ENCODE assay signal across 8 mouse cellular contexts in the genomic region with DNA sequence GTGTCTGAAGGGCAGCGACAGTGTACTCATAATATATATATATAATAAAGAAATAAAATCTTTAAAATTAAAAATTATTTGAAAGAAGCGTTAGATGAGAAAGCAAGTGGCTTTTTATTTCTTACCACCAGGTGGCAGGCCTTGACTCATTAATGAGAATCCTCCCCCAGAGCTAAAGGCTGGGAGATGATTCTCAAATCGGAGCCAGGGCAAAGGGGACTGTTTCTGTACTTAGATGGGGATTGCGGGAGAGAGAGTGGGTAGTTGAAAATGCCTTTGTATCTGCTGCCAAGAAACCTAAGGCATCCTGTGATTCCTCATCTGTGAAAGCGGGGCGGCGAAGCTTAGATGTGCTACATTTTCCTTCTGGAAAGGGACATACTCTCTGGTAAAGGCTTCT. TPM values are rescaled to one million over a fixed set of nuclear protein-coding genes. Genes with fewer than 3 reads are reported as not detected.
A peak's percentile ranks its signal among the peaks of the same experiment; 100 is the strongest.
DNase-seq lines count a peak whose midpoint lies in the region; ATAC-seq and TF ChIP-seq lines count a peak whose summit lies in the region.

No protein-coding gene starts in this region.

- no peak overlapping the region for H3K4me3 ChIP-seq in forebrain, embryonic 14.5 days (ENCODE audit: low read depth, low read length)
- no peak overlapping the region for H3K4me3 ChIP-seq in forebrain, embryonic 15.5 days
- H3K4me3 ChIP-seq in kidney, adult 2 months (ENCODE audit: insufficient read depth, low read depth, low read length): no peak overlapping the region

- ATAC-seq in forebrain, embryonic 14.5 days: no peak
- ATAC-seq in forebrain, embryonic 15.5 days (replicated peaks): no peak
- peak; percentile 75 for ATAC-seq in common myeloid progenitor, adult 5-6 weeks (replicated peaks; ENCODE audit: low read depth, poor library complexity, severe bottlenecking)

- H3K9me3 ChIP-seq in forebrain, embryonic 14.5 days (replicated peaks; ENCODE audit: control insufficient read depth, low read length): no peaks in the 10 kb centered on the region
- H3K9me3 ChIP-seq in forebrain, embryonic 15.5 days: no peaks in the 10 kb centered on the region

- no peaks in the 10 kb centered on the region for H3K36me3 ChIP-seq in forebrain, embryonic 14.5 days (ENCODE audit: control insufficient read depth, insufficient read depth, low read length)
- H3K36me3 ChIP-seq in forebrain, embryonic 15.5 days: no peaks in the 10 kb centered on the region
- H3K36me3 ChIP-seq in kidney, adult 2 months (ENCODE audit: control insufficient read depth, insufficient read depth, low read length): no peaks in the 10 kb centered on the region

- TF ChIP-seq POLR2A in kidney, adult 2 months (IDR thresholded peaks at IDR 0.05; ENCODE audit: low read depth, low read length): no peak

- H3K27ac ChIP-seq in forebrain, embryonic 14.5 days (ENCODE audit: low read depth, low read length): no peak overlapping the region
- no peak overlapping the region for H3K27ac ChIP-seq in forebrain, embryonic 15.5 days (replicated peaks)
- H3K27ac ChIP-seq in kidney, adult 2 months (ENCODE audit: insufficient read depth, low read depth, low read length): no peak overlapping the region

- 16% methylated on average over 7 of the region's 7 CpGs for WGBS in forebrain, embryonic 14.5 days
- 13% methylated on average over 7 of the region's 7 CpGs for WGBS in forebrain, embryonic 15.5 days
- 20% methylated on average over 7 of the region's 7 CpGs for WGBS in kidney, adult 2 months

- no peak overlapping the region for H3K9ac ChIP-seq in forebrain, embryonic 14.5 days (ENCODE audit: low read length)
- H3K9ac ChIP-seq in forebrain, embryonic 15.5 days (replicated peaks): no peak overlapping the region

- H3K4me2 ChIP-seq in forebrain, embryonic 14.5 days (ENCODE audit: low read length): no peak overlapping the region
- H3K4me2 ChIP-seq in forebrain, embryonic 15.5 days (replicated peaks): no peak overlapping the region

- peaks cover 18% of the 10 kb centered on the region for H3K4me1 ChIP-seq in forebrain, embryonic 14.5 days (ENCODE audit: control insufficient read depth, insufficient read depth, low read length)
- H3K4me1 ChIP-seq in forebrain, embryonic 15.5 days: peaks cover 36% of the 10 kb centered on the region
- no peaks in the 10 kb centered on the region; the same call in 1 of the 2 replicates for H3K4me1 ChIP-seq in kidney, adult 2 months (ENCODE audit: control insufficient read depth, insufficient read depth, low read length)

- peak; percentile 85 for DNase-seq in forebrain, embryonic 14.5 days (ENCODE audit: low spot score)
- DNase-seq in urinary bladder, adult 18-20 months (ENCODE audit: low spot score in 2 of 2): peak; percentile 16 to 24
- no peak for DNase-seq in urinary bladder, postnatal 4 days (ENCODE audit: low spot score in 2 of 2)
- peak; percentile 66 for DNase-seq in kidney, adult 2 months
- DNase-seq in lung, postnatal 14 days: peak; percentile 69
- peak; percentile 16 to 18 for DNase-seq in right cerebral cortex, postnatal 36 days (ENCODE audit: low spot score in 2 of 2)

- peaks cover 9% of the 10 kb centered on the region for H3K27me3 ChIP-seq in forebrain, embryonic 14.5 days (replicated peaks; ENCODE audit: control insufficient read depth, insufficient read depth, low read length)
- H3K27me3 ChIP-seq in forebrain, embryonic 15.5 days: peaks cover 5% of the 10 kb centered on the region; the same call in 1 of the 2 replicates
- H3K27me3 ChIP-seq in kidney, adult 2 months (replicated peaks; ENCODE audit: control insufficient read depth, insufficient read depth, low read length): peaks cover 1% of the 10 kb centered on the region; the same call in 1 of the 2 replicates

- TF ChIP-seq CTCF in kidney, adult 2 months (conservative IDR thresholded peaks at IDR 0.05; ENCODE audit: insufficient read depth, insufficient read length, low read depth, low read length): peak; percentile 40

RNA-seq across cellular contexts. Expression of gene Msantd2, which starts 26.4 kb away (rescaled TPM):
- polyA plus RNA-seq in forebrain, embryonic 14.5 days (2014; fragmentation: Nextera tagmentation; extraction: Ambion mirVana): 29.2 and 33.6 TPM in 2 replicates
- 34.1 and 34.7 TPM in 2 replicates for polyA plus RNA-seq in forebrain, embryonic 15.5 days (2015; fragmentation: Nextera tagmentation; extraction: Ambion mirVana)
- total RNA-seq in common myeloid progenitor, adult 5-6 weeks (2017): 37.0 and 38.1 TPM in 2 replicates
- polyA plus RNA-seq in kidney, adult 2 months (2012; rRNA removed): 12.1 and 15.7 TPM in 2 replicates

RNA-seq across cellular contexts. Expression of gene Robo3, which starts 29.7 kb away (rescaled TPM):
- polyA plus RNA-seq in forebrain, embryonic 14.5 days (2014; fragmentation: Nextera tagmentation; extraction: Ambion mirVana): 2.5 and 2.6 TPM in 2 replicates
- 1.6 and 3.1 TPM in 2 replicates for polyA plus RNA-seq in forebrain, embryonic 15.5 days (2015; fragmentation: Nextera tagmentation; extraction: Ambion mirVana)
- total RNA-seq in common myeloid progenitor, adult 5-6 weeks (2017): 3.8 and 4.1 TPM in 2 replicates
- polyA plus RNA-seq in kidney, adult 2 months (2012; rRNA removed): 14.4 and 18.7 TPM in 2 replicates

Comparison
In these comparisons a context has a peak if more than half of its experiments do, and no peak if none do; other contexts are left out.
1. DNase-seq: peak in forebrain, embryonic 14.5 days (single experiment), urinary bladder, adult 18-20 months (2 of 2), kidney, adult 2 months (single experiment), lung, postnatal 14 days (single experiment) and right cerebral cortex, postnatal 36 days (2 of 2); none in urinary bladder, postnatal 4 days (0 of 2).